Mouse (Mus musculus): Measurements from ENCODE around the gene Prss46. TPM values are rescaled to one million over a fixed set of nuclear protein-coding genes. Genes with fewer than 3 reads are reported as not detected.

Gene Prss46
- not detected in 2 replicates for polyA plus RNA-seq (2021; fragmentation: Nextera tagmentation)
- long read RNA-seq, experiment 1: 0 reads
- long read RNA-seq, experiment 2: 0 reads

DNA sequence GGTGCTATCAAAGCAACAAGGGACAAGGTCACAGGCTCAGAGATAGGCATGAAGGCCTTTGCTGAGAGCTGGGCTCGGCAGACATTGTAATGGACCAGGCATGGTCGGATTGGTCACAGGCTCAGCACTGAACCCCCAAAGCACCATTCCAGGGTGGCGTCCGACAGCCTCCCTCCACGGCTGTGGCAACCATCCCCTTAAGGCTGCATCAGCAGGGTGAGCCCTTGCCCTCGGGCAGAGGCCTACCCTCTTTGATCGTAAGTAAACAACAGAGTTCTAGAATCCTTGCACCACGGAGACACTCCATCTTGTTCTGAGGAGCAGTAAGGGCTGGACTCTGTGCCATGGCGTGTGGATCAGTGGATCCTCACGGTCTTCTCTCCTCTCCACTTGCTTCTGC lies at the start of gene Prss46:
Gene Prss46, plus strand, starts transcription at position 301 of the 400 bp plus-strand sequence.

DNA sequence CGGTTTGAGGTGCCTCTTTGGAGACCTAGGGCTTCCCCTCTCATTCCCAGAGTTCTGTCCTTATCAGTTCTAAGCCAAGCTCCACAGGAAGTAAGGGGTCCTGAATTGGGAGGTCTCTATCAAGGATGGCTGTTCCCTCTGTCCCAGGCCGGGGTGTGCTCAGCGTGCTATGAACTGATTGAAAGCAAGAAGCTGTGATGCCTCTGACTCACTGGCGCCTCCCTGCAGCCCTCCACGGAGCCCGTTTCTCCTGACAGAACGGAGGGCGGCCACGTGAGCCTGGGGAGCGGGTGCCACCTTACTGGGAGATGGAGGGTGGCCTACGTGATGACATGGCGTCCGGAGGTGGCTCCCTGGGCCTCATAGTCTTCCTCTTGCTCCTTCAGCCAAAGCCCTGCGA lies 46.4 kb upstream of the Prss46 start, which contains the start of gene Prss42:
Gene Prss42, plus strand, starts transcription at position 301 of the 400 bp plus-strand sequence.

DNA sequence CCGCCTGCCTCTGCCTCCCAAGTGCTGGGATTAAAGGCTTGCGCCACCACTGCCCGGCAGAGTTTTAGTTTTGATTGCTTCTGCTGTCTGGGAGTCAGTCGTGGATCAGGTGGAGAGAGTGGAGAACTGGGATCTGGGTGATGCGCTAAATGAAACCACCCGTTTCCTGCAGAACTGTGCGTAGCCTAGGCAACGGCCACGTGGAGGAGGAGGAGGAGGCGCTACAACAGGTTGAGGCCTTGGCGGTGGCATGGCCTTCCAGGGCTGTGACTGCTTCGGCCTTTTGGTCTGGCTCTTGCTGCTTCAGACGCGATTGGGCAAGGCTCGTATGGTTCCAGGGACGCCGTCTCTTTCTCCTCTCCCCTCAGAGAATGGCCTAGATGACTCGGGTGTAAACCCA lies 30.5 kb upstream of the Prss46 start, which contains the start of gene Prss44:
Gene Prss44, plus strand, starts transcription at position 206 of the 400 bp plus-strand sequence.

DNA sequence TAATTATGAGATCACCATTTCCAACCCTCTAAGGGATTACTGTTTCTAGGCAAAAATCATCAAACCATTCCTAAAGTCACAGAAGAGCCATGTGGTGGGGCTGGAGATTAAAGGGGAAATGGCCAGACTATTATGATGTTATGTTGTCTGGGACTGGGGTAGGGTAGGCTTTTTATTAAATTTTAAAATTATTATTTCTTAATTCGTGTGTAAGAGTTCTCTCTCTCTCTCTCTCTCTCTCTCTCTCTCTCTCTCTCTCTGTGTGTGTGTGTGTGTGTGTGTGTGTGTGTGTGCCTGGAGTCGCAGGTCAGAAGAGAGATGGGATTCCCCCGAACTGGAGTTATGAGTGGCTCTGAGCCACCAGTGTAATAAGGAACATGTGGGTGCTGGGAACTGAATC lies 17.9 kb upstream of the Prss46 start, which contains the start of gene Prss43:
Gene Prss43, plus strand, starts transcription at position 301 of the 400 bp plus-strand sequence.

DNA sequence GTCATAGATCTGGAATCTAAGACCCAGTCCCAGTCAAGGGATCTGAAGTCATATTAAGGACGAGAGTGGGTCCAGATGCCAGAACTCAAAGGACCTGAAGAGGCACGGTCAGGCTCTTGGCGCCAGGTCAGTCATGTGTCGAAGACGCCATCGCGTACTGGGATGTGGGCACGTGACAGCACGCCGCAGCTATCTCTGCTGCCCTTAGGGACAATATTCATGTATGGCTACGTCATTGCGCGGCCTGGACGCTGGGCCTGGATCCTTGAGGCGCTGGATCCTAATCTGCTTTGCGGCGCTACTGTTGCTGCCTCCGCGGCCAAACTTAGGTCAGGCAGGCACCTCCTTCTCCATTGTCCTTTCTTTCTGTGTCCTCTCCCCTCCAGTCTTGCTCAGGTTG lies 9.9 kb upstream of the Prss46 start, which contains the start of gene Prss45:
Gene Prss45, plus strand, starts transcription at position 178 of the 400 bp plus-strand sequence.

GRCm38 (mm10) chr9:110857781-110858472 lies 13.6 kb downstream of the Prss46 start, which contains the start of gene Prss50:
Prss50 (plus strand) TSS chr9:110857967.

GRCm38 (mm10) chr9:110879191-110879920 lies 35.0 kb downstream of the Prss46 start, which contains the start of gene Als2cl:
Als2cl (plus strand) TSS chr9:110879870.

GRCm38 (mm10) chr9:110879998-110880561 lies 35.8 kb downstream of the Prss46 start, which contains the start of gene Tmie:
Tmie (minus strand) TSS chr9:110880113.

Other genes starting within 250 kb of the Prss46 start
- 2.7 and 3.2 TPM in 2 replicates for gene Nradd, start 220.1 kb upstream of the Prss46 start, polyA plus RNA-seq (2021; fragmentation: Nextera tagmentation)
- gene Nbeal2, start 190.3 kb upstream of the Prss46 start, polyA plus RNA-seq (2021; fragmentation: Nextera tagmentation): 0.56 and 0.72 TPM in 2 replicates
- 105 and 106 TPM in 2 replicates for gene Ccdc12, start 188.0 kb upstream of the Prss46 start, polyA plus RNA-seq (2021; fragmentation: Nextera tagmentation)
- gene Myl3, start 102.6 kb upstream of the Prss46 start, polyA plus RNA-seq (2021; fragmentation: Nextera tagmentation): 0.41 and 0.43 TPM in 2 replicates
- 2.3 and 3.6 TPM in 2 replicates for gene Pth1r, start 97.4 kb upstream of the Prss46 start, polyA plus RNA-seq (2021; fragmentation: Nextera tagmentation)
- gene Prss42, start 46.3 kb upstream of the Prss46 start, polyA plus RNA-seq (2021; fragmentation: Nextera tagmentation): not detected in 2 replicates
- gene Prss44, start 30.5 kb upstream of the Prss46 start, polyA plus RNA-seq (2021; fragmentation: Nextera tagmentation): not detected in 2 replicates
- 0.23 and 0.25 TPM in 2 replicates for gene Prss43, start 17.8 kb upstream of the Prss46 start, polyA plus RNA-seq (2021; fragmentation: Nextera tagmentation)
- gene Prss45, start 9.9 kb upstream of the Prss46 start, polyA plus RNA-seq (2021; fragmentation: Nextera tagmentation): 0.59 and 0.64 TPM in 2 replicates
- gene Prss50, start 13.5 kb downstream of the Prss46 start, polyA plus RNA-seq (2021; fragmentation: Nextera tagmentation): 0.94 and 3.3 TPM in 2 replicates
- gene Als2cl, start 35.4 kb downstream of the Prss46 start, polyA plus RNA-seq (2021; fragmentation: Nextera tagmentation): 1.2 TPM in 2 replicates
- gene Tmie, start 35.6 kb downstream of the Prss46 start, polyA plus RNA-seq (2021; fragmentation: Nextera tagmentation): 0.95 and 2.4 TPM in 2 replicates
- gene Fam240a, start 72.4 kb downstream of the Prss46 start, polyA plus RNA-seq (2021; fragmentation: Nextera tagmentation): not detected in 2 replicates
- 1.2 TPM in 2 replicates for gene Tdgf1, start 101.7 kb downstream of the Prss46 start, polyA plus RNA-seq (2021; fragmentation: Nextera tagmentation)
- 3.2 and 3.9 TPM in 2 replicates for gene Lrrc2, start 107.0 kb downstream of the Prss46 start, polyA plus RNA-seq (2021; fragmentation: Nextera tagmentation)
- 0.28 and 0.29 TPM in 2 replicates for gene Rtp3, start 146.1 kb downstream of the Prss46 start, polyA plus RNA-seq (2021; fragmentation: Nextera tagmentation)
- gene Ltf, start 174.8 kb downstream of the Prss46 start, polyA plus RNA-seq (2021; fragmentation: Nextera tagmentation): 0.21 TPM in 1 of 2 replicates, not detected in the other
- 1.5 and 1.7 TPM in 2 replicates for gene Ccrl2, start 213.0 kb downstream of the Prss46 start, polyA plus RNA-seq (2021; fragmentation: Nextera tagmentation)

Data from layer of hippocampus, adult 6 months (tissue).